Mouse (Mus musculus) gastrocnemius, adult 2 months (tissue): ENCODE measurements around the gene Fam120b. TPM values are rescaled to one million over a fixed set of nuclear protein-coding genes. Genes with fewer than 3 reads are reported as not detected.

Experiments
- DNase-seq: peaks from one replicate; pipeline ENCODE4 v3.0.0; 2022
- H3K27ac ChIP-seq: fragments of 200-600 bp; 2 replicates; pipeline ENCODE4 v1.8.1; 2022; ENCODE audit warnings: mild to moderate bottlenecking
- H3K4me3 ChIP-seq: fragments of 200-600 bp; 2 replicates; pipeline ENCODE4 v1.8.1; 2022; ENCODE audit warnings: mild to moderate bottlenecking, moderate library complexity
- CTCF ChIP-seq: fragments of 200-600 bp; IDR thresholded peaks from 2 replicates; pipeline ENCODE4 v1.8.1; 2022; ENCODE audit warnings: antibody characterized with exemption, mild to moderate bottlenecking, moderate library complexity
- intact Hi-C: fragments of 180-260 bp; cut with DNase I; formaldehyde crosslinking; loops from one replicate; pipeline ENCODE4 v1.15.1; 2025
- long read RNA-seq, 2 experiments: library from polyadenylated mRNA; stranded (forward); transcript quantifications; one replicate each; pipeline ENCODE4 v2.0.0; 2021
- total RNA-seq, 2 experiments: library from RNA; stranded (reverse); gene quantifications; 2 replicates each; pipeline ENCODE4 v1.2.3; 2021

Gene Fam120b
- total RNA-seq: 10 to 100 TPM; 10.9 to 12.8 TPM
- long read RNA-seq, experiment 1, full-length matches to known transcripts: 21 of 40 reads
- long read RNA-seq, experiment 1, partial matches to known transcripts: 7 of 40 reads
- long read RNA-seq, experiment 1, other reads (novel, unspliced or antisense): 12 of 40 reads
- long read RNA-seq, experiment 2, full-length matches to known transcripts: 17 of 32 reads
- long read RNA-seq, experiment 2, partial matches to known transcripts: 10 of 32 reads
- long read RNA-seq, experiment 2, other reads (novel, unspliced or antisense): 5 of 32 reads

DNA sequence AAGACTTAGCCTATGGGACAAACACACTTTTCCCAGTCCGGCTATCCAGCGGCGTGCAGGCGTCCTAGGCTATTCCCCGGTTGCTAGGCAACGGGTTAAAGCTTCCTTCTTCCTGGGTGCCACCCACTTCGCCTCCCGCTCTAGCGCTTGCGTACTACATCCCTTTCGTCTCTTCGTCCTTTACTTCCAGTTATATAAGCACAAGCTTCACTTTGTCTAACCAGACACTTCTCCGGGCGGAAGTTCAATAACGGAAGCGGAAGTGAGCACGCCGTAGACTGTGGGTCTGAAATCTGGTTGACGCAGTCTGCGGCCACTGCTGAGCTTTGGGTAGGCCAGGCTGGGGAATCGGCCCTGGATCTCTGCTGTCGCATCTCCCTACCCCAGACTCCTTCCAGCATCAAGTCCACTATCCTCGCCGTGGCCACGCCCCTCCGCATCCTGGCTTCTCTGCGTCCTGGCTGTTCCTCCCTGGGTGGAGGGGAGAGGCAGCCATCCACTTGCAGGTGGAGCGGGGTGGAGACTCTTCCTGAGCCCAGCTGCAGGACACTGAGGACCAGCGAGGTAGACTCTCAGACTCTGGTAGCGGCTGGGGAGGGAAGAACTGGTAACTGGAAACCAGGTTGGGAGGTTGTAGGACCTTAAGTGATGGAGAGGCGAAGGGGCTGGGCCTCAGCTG is at the start of gene Fam120b:
Gene Fam120b, plus strand, starts transcription at position 206 of the 679 bp plus-strand sequence.
- peak; percentile 90 for DNase-seq
- H3K4me3 ChIP-seq: peak within 1 kb of the TSS; percentile 92
- intact Hi-C loops: loop anchor here (1.0 kb wide), 1 partner anchor 331 kb away; no protein-coding TSS in a partner anchor
- no peak for TF ChIP-seq CTCF
- H3K27ac ChIP-seq: peak within 1 kb of the TSS; percentile 90

DNA sequence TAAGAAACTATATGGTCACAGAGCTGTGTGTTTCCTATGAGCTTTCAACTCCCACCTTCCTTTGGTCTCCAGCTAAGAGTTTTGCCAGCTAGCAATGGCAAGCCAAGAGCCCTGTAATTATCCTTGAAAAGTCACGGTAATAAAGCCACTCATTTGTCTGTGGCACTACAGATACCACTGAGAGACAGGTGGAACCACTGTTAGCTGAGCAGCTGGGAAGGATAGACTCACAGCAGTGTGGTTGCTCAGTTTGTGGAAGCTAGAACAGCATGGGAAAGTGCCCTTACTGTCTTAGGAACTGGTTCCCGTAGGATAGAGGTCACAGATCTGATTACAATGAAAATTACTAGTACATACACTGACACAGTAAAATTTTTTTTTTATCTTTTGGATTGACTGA is 45.9 kb upstream of the Fam120b start:
- Histone ChIP-seq H3K27ac (no peak overlapping the region), H3K4me3 (no peak overlapping the region)
- no peak for TF ChIP-seq CTCF
- intact Hi-C loops: no loop called here
- no peak for DNase-seq

GRCm38 (mm10) chr17:15352869-15353610 is 43.0 kb upstream of the Fam120b start:
- Histone ChIP-seq H3K27ac (peak overlapping the region; percentile 32; the same call in 1 of the 2 replicates), H3K4me3 (no peak overlapping the region)
- TF ChIP-seq CTCF: no peak
- no peak for DNase-seq
- intact Hi-C loops: no loop called here

DNA sequence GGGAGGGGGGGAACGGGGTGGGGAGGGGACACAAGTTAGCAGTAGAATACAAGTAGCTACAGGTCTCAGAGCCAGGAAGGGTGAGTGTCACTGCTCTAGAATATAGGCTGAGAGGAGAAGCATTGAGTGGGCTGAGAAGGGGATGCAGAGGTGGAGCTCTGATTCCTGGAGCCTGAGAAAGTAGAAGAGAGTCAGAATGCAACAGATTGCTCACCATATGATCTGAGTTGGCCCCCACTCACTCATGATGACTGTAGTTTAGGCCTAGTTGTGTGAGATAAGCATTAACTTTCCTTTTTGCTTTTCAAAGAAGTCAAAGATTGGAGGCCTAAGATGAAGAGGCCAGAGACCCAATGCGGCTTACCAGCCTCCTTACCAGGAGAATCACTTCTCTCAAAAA is 42.0 kb upstream of the Fam120b start:
- intact Hi-C loops: no loop called here
- TF ChIP-seq CTCF: no peak
- DNase-seq: no peak
- Histone ChIP-seq H3K27ac (no peak overlapping the region), H3K4me3 (no peak overlapping the region)

- Histone ChIP-seq H3K4me3 (no peak overlapping the region), H3K27ac (no peak overlapping the region)
- TF ChIP-seq CTCF: no peak
- intact Hi-C loops: no loop called here
- no peak for DNase-seq
These were observed 40.9 kb upstream of the Fam120b start for GRCm38 (mm10) chr17:15355072-15355471.

DNA sequence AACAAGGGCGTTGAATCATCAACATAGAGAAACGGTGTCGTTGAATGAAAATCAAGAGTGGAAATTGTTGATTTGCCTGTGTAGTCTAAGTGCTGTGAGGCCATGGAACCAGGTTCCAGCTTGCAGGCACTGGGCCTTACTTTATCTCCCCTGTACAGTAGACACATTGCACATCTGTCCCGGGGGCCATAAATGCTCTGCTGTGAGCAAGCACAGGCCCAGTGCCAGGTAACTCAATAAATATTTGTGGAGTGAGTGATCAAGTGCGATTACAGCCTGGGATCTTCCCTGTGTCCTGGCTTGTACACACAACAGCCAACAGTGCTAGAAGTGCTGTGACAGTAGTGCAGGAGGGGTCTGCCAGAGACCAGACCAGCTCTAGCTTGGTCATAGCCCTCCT is 39.5 kb upstream of the Fam120b start:
- DNase-seq: no peak
- intact Hi-C loops: no loop called here
- no peak overlapping the region for H3K4me3 ChIP-seq
- H3K27ac ChIP-seq: no peak overlapping the region
- TF ChIP-seq CTCF: no peak

DNA sequence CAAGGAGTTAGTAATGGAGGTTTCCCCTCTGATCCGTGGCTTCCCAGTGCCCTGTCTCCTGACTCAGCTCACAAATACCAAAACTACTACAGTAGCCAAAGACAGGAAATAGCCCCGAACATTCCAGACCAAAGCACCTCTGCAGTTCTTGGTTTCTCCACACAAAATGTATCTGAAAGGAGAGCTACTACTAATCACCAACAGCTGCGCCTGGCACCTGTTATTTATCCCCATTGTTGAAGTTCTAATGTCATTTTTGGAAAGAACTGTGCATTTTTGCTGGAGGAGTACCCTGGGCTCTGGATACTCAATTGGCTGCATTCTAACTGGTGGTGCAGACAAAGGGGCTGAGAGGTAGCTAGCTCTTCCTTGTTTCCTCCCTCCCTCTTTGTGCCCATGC is 38.9 kb upstream of the Fam120b start:
- H3K4me3 ChIP-seq: no peak overlapping the region
- intact Hi-C loops: no loop called here
- TF ChIP-seq CTCF: no peak
- no peak overlapping the region for H3K27ac ChIP-seq
- no peak for DNase-seq

- intact Hi-C loops: no loop called here
- no peak for DNase-seq
- no peak for TF ChIP-seq CTCF
- no peak overlapping the region for H3K4me3 ChIP-seq
- H3K27ac ChIP-seq: no peak overlapping the region
These were observed 32.3 kb upstream of the Fam120b start for GRCm38 (mm10) chr17:15363656-15364055.

GRCm38 (mm10) chr17:15365650-15366049 is 30.4 kb upstream of the Fam120b start:
- intact Hi-C loops: no loop called here
- Histone ChIP-seq H3K27ac (peak overlapping the region; percentile 20; the same call in 1 of the 2 replicates), H3K4me3 (no peak overlapping the region)
- TF ChIP-seq CTCF: no peak
- peak; percentile 52 for DNase-seq

GRCm38 (mm10) chr17:15370401-15370800 is 25.6 kb upstream of the Fam120b start:
- Histone ChIP-seq H3K4me3 (peak overlapping the region; percentile 11; the same call in 1 of the 2 replicates), H3K27ac (no peak overlapping the region)
- DNase-seq: no peak
- intact Hi-C loops: no loop called here
- TF ChIP-seq CTCF: no peak

- intact Hi-C loops: no loop called here
- DNase-seq: no peak
- peak overlapping the region; percentile 85 for H3K4me3 ChIP-seq
- peak overlapping the region; percentile 88 for H3K27ac ChIP-seq
- TF ChIP-seq CTCF: no peak
These were observed 23.8 kb upstream of the Fam120b start for GRCm38 (mm10) chr17:15371967-15372835.
